Comparison of ENCODE assay signal across 17 mouse cellular contexts in genomic region chr4:45769791-45770637, GRCm38 (mm10). TPM values are rescaled to one million over a fixed set of nuclear protein-coding genes. Genes with fewer than 3 reads are reported as not detected.
DNase-seq lines count a peak whose midpoint lies in the region; ATAC-seq lines count a peak whose summit lies in the region.
"Had no signal": no experiment of that assay in that cellular context is flagged by ENCODE, and none has a peak within 500 bp of the region (broad histone marks: within the 10 kb centered on the region; RNA-seq: fewer than 3 reads in every experiment).

No protein-coding gene starts in this region.

- H3K4me2 ChIP-seq in heart, embryonic 13.5 days: no peak overlapping the region
- H3K4me2 ChIP-seq in forebrain, embryonic 12.5 days: 0 out of 2 replicates have a peak overlapping the region, but pooled peaks have one; percentile 17
- H3K4me2 ChIP-seq in midbrain, embryonic 14.5 days (ENCODE audit: low read length): no peak overlapping the region
- H3K4me2 ChIP-seq: heart, embryonic 15.5 days; liver, embryonic 15.5 days had no signal

- WGBS in heart, embryonic 13.5 days: 21% methylated on average over 10 of the region's 10 CpGs
- 6% methylated on average over 10 of the region's 10 CpGs for WGBS in forebrain, embryonic 12.5 days
- WGBS in midbrain, embryonic 14.5 days: 8% methylated on average over 10 of the region's 10 CpGs

- H3K4me3 ChIP-seq in heart, embryonic 13.5 days: no peak overlapping the region
- no peak overlapping the region for H3K4me3 ChIP-seq in forebrain, embryonic 12.5 days (replicated peaks)
- H3K4me3 ChIP-seq in midbrain, embryonic 14.5 days (replicated peaks; ENCODE audit: low read depth, low read length): no peak overlapping the region
- H3K4me3 ChIP-seq: heart, embryonic 15.5 days; liver, embryonic 15.5 days had no signal

- DNase-seq in heart, postnatal 10 days: no peak
- DNase-seq in R1 (ENCODE audit: low read depth, low spot score): peak; percentile 70
- DNase-seq in midbrain, embryonic 14.5 days: peak; percentile 65
- no peak for DNase-seq in spleen, postnatal 14 days (ENCODE audit: low spot score in 2 of 2)
- DNase-seq in layer of hippocampus, adult 9-10 months (ENCODE audit: low spot score): no peak
- DNase-seq in left cerebral cortex, adult 11 months (ENCODE audit: low spot score): no peak
- DNase-seq: cerebellum, postnatal 10 days; gastrocnemius, postnatal 14 days; right cerebral cortex, postnatal 4 days had no signal

- H3K9ac ChIP-seq in heart, embryonic 13.5 days: peak overlapping the region; percentile 45; the same call in 1 of the 2 replicates
- H3K9ac ChIP-seq in forebrain, embryonic 12.5 days: 0 out of 2 replicates have a peak overlapping the region, but pooled peaks have one; percentile 40
- H3K9ac ChIP-seq in midbrain, embryonic 14.5 days (replicated peaks; ENCODE audit: low read length): peak overlapping the region; percentile 29; the same call in 1 of the 2 replicates
- H3K9ac ChIP-seq: heart, embryonic 15.5 days; liver, embryonic 15.5 days had no signal

- intact Hi-C loops in heart, postnatal 10 days (cut with DNase I): loop anchor here (2.0 to 5.0 kb wide), 4 partner anchors 41 to 488 kb away; no protein-coding TSS in a partner anchor

- H3K9me3 ChIP-seq in heart, embryonic 13.5 days: no peaks in the 10 kb centered on the region
- H3K9me3 ChIP-seq in forebrain, embryonic 12.5 days: no peaks in the 10 kb centered on the region
- H3K9me3 ChIP-seq in midbrain, embryonic 14.5 days (ENCODE audit: control insufficient read depth, low read length): no peaks in the 10 kb centered on the region
- H3K9me3 ChIP-seq: heart, embryonic 15.5 days; liver, embryonic 15.5 days had no signal

- ATAC-seq in heart, embryonic 13.5 days (ENCODE audit: extremely low read depth, insufficient number of reproducible peaks, low FRiP score, low TSS enrichment): no peak
- ATAC-seq in forebrain, embryonic 12.5 days (ENCODE audit: low FRiP score): peak; percentile 21; the same call in 1 of the 2 replicates
- no peak for ATAC-seq in midbrain, embryonic 14.5 days (ENCODE audit: low FRiP score, low TSS enrichment)
- ATAC-seq: Patski had no signal

- H3K4me1 ChIP-seq in heart, embryonic 13.5 days: peaks cover 71% of the 10 kb centered on the region
- H3K4me1 ChIP-seq in forebrain, embryonic 12.5 days: peaks cover 68% of the 10 kb centered on the region
- H3K4me1 ChIP-seq in midbrain, embryonic 14.5 days (ENCODE audit: control insufficient read depth, insufficient read depth, low read length): peaks cover 59% of the 10 kb centered on the region

- H3K27ac ChIP-seq in heart, embryonic 13.5 days (replicated peaks): peak overlapping the region; percentile 56
- peak overlapping the region; percentile 92 for H3K27ac ChIP-seq in forebrain, embryonic 12.5 days
- H3K27ac ChIP-seq in midbrain, embryonic 14.5 days (replicated peaks; ENCODE audit: low read depth, low read length): peak overlapping the region; percentile 61
- H3K27ac ChIP-seq: liver, embryonic 15.5 days had no signal

- H3K36me3 ChIP-seq in heart, embryonic 13.5 days: no peaks in the 10 kb centered on the region
- no peaks in the 10 kb centered on the region for H3K36me3 ChIP-seq in forebrain, embryonic 12.5 days (replicated peaks)
- H3K36me3 ChIP-seq in midbrain, embryonic 14.5 days (ENCODE audit: control insufficient read depth, insufficient read depth, low read length): no peaks in the 10 kb centered on the region
- H3K36me3 ChIP-seq: heart, embryonic 15.5 days; liver, embryonic 15.5 days had no signal

- peaks cover 39% of the 10 kb centered on the region for H3K27me3 ChIP-seq in heart, embryonic 13.5 days (replicated peaks)
- H3K27me3 ChIP-seq in forebrain, embryonic 12.5 days: peaks cover 38% of the 10 kb centered on the region
- H3K27me3 ChIP-seq in midbrain, embryonic 14.5 days (ENCODE audit: control insufficient read depth, insufficient read depth, low read length): peaks cover 15% of the 10 kb centered on the region; the same call in 1 of the 2 replicates
- H3K27me3 ChIP-seq: Patski had no signal

RNA-seq across cellular contexts. Expression of gene Aldh1b1, which starts 28.8 kb away (rescaled TPM):
- polyA plus RNA-seq in heart, embryonic 13.5 days (2015; fragmentation: Nextera tagmentation; extraction: Ambion mirVana): 121 and 130 TPM in 2 replicates
- total RNA-seq in heart, postnatal 10 days (2021): 10 to 100 TPM; 44.4 to 45.5 TPM
- polyA plus RNA-seq in forebrain, embryonic 12.5 days (2016; fragmentation: Nextera tagmentation; extraction: Ambion mirVana): 9.7 and 11.3 TPM in 2 replicates
- polyA plus RNA-seq in midbrain, embryonic 14.5 days (2014; fragmentation: Nextera tagmentation; extraction: Ambion mirVana): 14.7 and 15.2 TPM in 2 replicates

RNA-seq across cellular contexts. Expression of gene Igfbpl1, which starts 56.7 kb away (rescaled TPM):
- polyA plus RNA-seq in heart, embryonic 13.5 days (2015; fragmentation: Nextera tagmentation; extraction: Ambion mirVana): 3.2 and 4.6 TPM in 2 replicates
- total RNA-seq in heart, postnatal 10 days (2021): 1 to 10 TPM; 2.6 to 3.8 TPM
- polyA plus RNA-seq in forebrain, embryonic 12.5 days (2016; fragmentation: Nextera tagmentation; extraction: Ambion mirVana): 55.9 and 74.5 TPM in 2 replicates
- polyA plus RNA-seq in midbrain, embryonic 14.5 days (2014; fragmentation: Nextera tagmentation; extraction: Ambion mirVana): 112 and 143 TPM in 2 replicates
- total RNA-seq: gastrocnemius, postnatal 14 days; megakaryocyte progenitor cell, adult 5-6 weeks; neutrophil, adult 5-6 weeks had no signal
- polyA plus RNA-seq: kidney, adult 2 months; liver, embryonic 15.5 days; Patski had no signal

Comparison
In these comparisons a context has a peak if more than half of its experiments do, and no peak if none do; other contexts are left out.
1. DNase-seq: peak in R1 (single experiment) and midbrain, embryonic 14.5 days (single experiment); none in heart, postnatal 10 days (0 of 2), spleen, postnatal 14 days (0 of 2), layer of hippocampus, adult 9-10 months (single experiment) and left cerebral cortex, adult 11 months (single experiment).
2. RNA of gene Igfbpl1, which starts 56.7 kb away (polyA plus RNA-seq): 112 to 143 TPM in midbrain, embryonic 14.5 days and 55.9 to 74.5 TPM in forebrain, embryonic 12.5 days; 3.2 to 4.6 TPM in heart, embryonic 13.5 days; every median in the first group is over 10 times any median in the second.
3. Peak in every context shown above with its lines, with median percentiles within 50 percentile points of each other: H3K27ac ChIP-seq and H3K9ac ChIP-seq.